Mouse (Mus musculus) bone marrow macrophage, adult 2 months (primary cell): ENCODE results near the gene Svep1.

Experiments
- CTCF ChIP-seq: IDR thresholded peaks from 2 replicates; pipeline ENCODE4 v1.5.1; 2012; ENCODE audit warnings: low read depth, mild to moderate bottlenecking, low read length, moderate library complexity
- POLR2A ChIP-seq: IDR thresholded peaks from 2 replicates; pipeline ENCODE4 v1.6.1; 2012; ENCODE audit warnings: mild to moderate bottlenecking, low read depth, low read length, borderline replicate concordance

DNA sequence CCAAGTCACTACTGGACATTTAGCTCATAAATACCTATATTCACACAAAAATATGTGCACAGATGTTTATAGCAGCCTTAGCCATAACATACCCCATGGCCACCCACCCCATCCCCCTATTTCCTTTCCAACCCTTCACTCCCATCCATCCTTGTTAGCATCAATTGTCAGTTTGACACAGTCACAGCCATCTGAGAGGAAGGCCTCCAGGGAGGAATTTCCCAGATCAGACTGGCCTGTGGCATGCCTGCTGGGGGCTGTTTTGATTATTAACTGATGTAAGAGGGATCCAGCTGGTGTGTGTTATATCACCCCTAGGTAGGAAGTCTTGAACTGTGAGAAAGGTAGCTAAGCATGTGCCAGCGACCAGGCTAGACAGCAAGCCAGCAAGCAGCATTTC, 47.1 kb downstream of the Svep1 start:
- TF ChIP-seq CTCF: no peak
- no peak for TF ChIP-seq POLR2A
